Mouse (Mus musculus) lung, embryonic 14.5 days (tissue): ENCODE results near the gene Ier3. TPM values are rescaled to one million over a fixed set of nuclear protein-coding genes. Genes with fewer than 3 reads are reported as not detected.

ENCODE experiments used
- ATAC-seq: fragments of 200-750 bp; cut with Nextera tagmentation; 2 replicates; pipeline ENCODE4 v1.8.0; 2017; ENCODE audit warnings: mild to moderate bottlenecking, moderate TSS enrichment, moderate library complexity; ENCODE audit not compliant: insufficient read depth
- DNase-seq: peaks from one replicate; pipeline ENCODE4 v3.0.0-alpha.2; 2015
- H3K27ac ChIP-seq: fragments of 300-500 bp; sonication (generic); 2 replicates; pipeline ENCODE4 v1.5.1; 2014; ENCODE audit warnings: low read depth, mild to moderate bottlenecking, moderate library complexity
- H3K27me3 ChIP-seq: fragments of 300-500 bp; sonication (generic); 2 replicates; pipeline ENCODE4 v1.6.1; 2014; ENCODE audit warnings: low read length, control low read depth; ENCODE audit not compliant: insufficient read depth
- H3K36me3 ChIP-seq: fragments of 300-500 bp; sonication (generic); 2 replicates; pipeline ENCODE4 v1.6.1; 2014; ENCODE audit warnings: control low read depth; ENCODE audit not compliant: insufficient read depth
- H3K4me1 ChIP-seq: fragments of 300-500 bp; sonication (generic); 2 replicates; pipeline ENCODE4 v1.6.1; 2014; ENCODE audit warnings: antibody characterized with exemption, control low read depth; ENCODE audit not compliant: insufficient read depth
- H3K4me2 ChIP-seq: fragments of 300-500 bp; sonication (generic); 2 replicates; pipeline ENCODE4 v1.6.1; 2014; ENCODE audit warnings: mild to moderate bottlenecking
- H3K4me3 ChIP-seq: fragments of 300-500 bp; sonication (generic); 2 replicates; pipeline ENCODE4 v1.5.1; 2014; ENCODE audit warnings: low read depth, low read length
- H3K9ac ChIP-seq: fragments of 300-500 bp; sonication (generic); 2 replicates; pipeline ENCODE4 v1.6.1; 2014
- H3K9me3 ChIP-seq: fragments of 300-500 bp; sonication (generic); 2 replicates; pipeline ENCODE4 v1.6.1; 2016; ENCODE audit warnings: low read depth, low read length, control low read depth
- CTCF ChIP-seq: IDR thresholded peaks from 2 replicates; pipeline ENCODE4 v1.5.1; 2016; ENCODE audit warnings: antibody characterized with exemption, low read depth
- WGBS: fragments of 180-500 bp; shearing (Covaris S2); extraction: QIAGEN DNeasy Blood & Tissue Kit; methylation state at CpG from one replicate; pipeline ENCODE4 v1.1.7; 2014; 5-methylcytosine and 5-hydroxymethylcytosine counted together
- polyA plus RNA-seq: library from polyadenylated mRNA; unstranded; fragments of >200 nt; fragmentation: Nextera tagmentation; extraction: Ambion mirVana; gene quantifications from 2 replicates; pipeline ENCODE4 v1.2.1, GENCODE M21; 2014

Ier3 gene
- polyA plus RNA-seq, 1 experiment from 2014 or later = 5.0 TPM

DNA sequence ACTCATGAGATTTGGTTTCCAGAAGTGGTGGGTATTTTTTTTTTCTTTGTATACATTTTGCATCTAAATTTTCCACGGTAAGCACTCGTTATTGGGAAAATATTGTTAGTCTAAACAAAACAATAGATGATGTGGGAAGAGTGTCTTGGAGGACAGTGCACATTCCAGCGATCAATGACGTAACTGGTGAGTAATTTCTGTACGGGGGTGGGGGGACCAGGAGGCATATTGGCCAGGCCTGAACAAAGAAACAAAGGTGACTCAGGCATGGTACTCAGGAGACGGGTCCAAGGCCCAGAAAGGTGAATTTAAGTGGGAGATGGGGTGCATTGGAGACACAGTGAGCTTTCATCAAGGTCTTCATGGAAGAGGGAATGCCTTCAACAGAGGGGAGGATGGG lies 25.8 kb upstream of the Ier3 start:
- no peak overlapping the region for H3K4me2 ChIP-seq
- no peaks in the 10 kb centered on the region for H3K36me3 ChIP-seq
- H3K4me3 ChIP-seq = no peak overlapping the region
- no peak overlapping the region for H3K9ac ChIP-seq
- no peaks in the 10 kb centered on the region for H3K4me1 ChIP-seq
- no peak overlapping the region for H3K27ac ChIP-seq
- no peaks in the 10 kb centered on the region for H3K9me3 ChIP-seq
- 72% methylated on average over 6 of the region's 6 CpGs for WGBS
- H3K27me3 ChIP-seq = no peaks in the 10 kb centered on the region
- DNase-seq (no peak), ATAC-seq (no peak)
- no peak for TF ChIP-seq CTCF

DNA sequence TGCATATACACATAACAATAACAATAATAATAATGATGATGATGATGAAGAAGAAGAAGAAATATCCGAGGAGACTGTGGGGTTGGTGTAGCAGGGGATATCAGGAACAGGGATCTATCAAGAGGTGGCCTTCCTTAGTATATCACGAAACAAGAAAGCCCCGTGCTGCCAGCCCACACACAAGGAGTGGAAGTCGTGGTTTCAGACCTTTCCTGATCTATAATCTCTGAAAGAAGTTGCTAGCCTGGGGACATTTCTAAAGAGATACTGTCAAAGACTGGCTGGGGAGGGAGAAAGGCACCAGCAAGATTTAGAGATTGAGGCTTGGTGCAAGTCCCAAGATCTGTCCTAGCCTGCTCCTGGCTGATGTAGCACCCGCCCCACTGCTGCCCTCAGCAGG lies 24.6 kb upstream of the Ier3 start:
- TF ChIP-seq CTCF = no peak
- Histone ChIP-seq H3K36me3 (no peaks in the 10 kb centered on the region), H3K4me2 (no peak overlapping the region), H3K4me3 (no peak overlapping the region), H3K27ac (no peak overlapping the region), H3K27me3 (no peaks in the 10 kb centered on the region), H3K4me1 (no peaks in the 10 kb centered on the region), H3K9me3 (no peaks in the 10 kb centered on the region), H3K9ac (no peak overlapping the region)
- DNase-seq (no peak), ATAC-seq (no peak)
- 65% methylated on average over 5 of the region's 5 CpGs for WGBS

DNA sequence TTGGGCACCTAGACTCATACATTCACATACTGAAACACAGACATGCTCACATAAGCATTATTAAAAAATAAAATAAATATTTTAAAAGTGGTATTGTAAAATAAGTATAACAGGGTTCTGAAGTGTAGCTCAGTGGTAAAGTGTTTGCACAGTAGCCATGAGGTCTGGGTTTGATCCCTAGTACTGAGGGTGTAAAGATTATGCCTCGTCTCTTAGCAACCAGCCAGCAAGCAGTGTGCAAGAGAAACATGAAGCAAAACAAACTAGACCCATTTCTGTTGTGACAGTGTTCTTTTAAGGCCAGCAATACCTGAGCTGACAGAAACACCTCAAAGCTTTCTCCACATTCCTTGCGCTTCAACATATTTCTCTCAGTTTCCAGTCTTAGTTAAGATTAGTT lies 20.6 kb upstream of the Ier3 start:
- TF ChIP-seq CTCF = no peak
- 57% methylated on average over 2 of the region's 2 CpGs for WGBS
- ATAC-seq = 0 out of 2 replicates have a peak, but pooled peaks have one; percentile 41
- H3K27me3 ChIP-seq = no peaks in the 10 kb centered on the region
- no peaks in the 10 kb centered on the region for H3K9me3 ChIP-seq
- no peak overlapping the region for H3K27ac ChIP-seq
- no peak overlapping the region for H3K4me2 ChIP-seq
- H3K4me1 ChIP-seq = peaks cover 3% of the 10 kb centered on the region; the same call in 1 of the 2 replicates
- H3K9ac ChIP-seq = no peak overlapping the region
- H3K36me3 ChIP-seq = no peaks in the 10 kb centered on the region
- H3K4me3 ChIP-seq = no peak overlapping the region
- no peak for DNase-seq

- 20% methylated on average over 6 of the region's 6 CpGs for WGBS
- Histone ChIP-seq H3K27ac (peak overlapping the region; percentile 60; the same call in 1 of the 2 replicates), H3K36me3 (no peaks in the 10 kb centered on the region), H3K9ac (no peak overlapping the region), H3K4me3 (no peak overlapping the region), H3K4me2 (no peak overlapping the region), H3K9me3 (no peaks in the 10 kb centered on the region), H3K4me1 (peaks cover 3% of the 10 kb centered on the region; the same call in 1 of the 2 replicates), H3K27me3 (no peaks in the 10 kb centered on the region)
- no peak for TF ChIP-seq CTCF
- ATAC-seq (no peak; the same call in 1 of the 2 replicates), DNase-seq (peak; percentile 46)
Measured at GRCm38 (mm10) chr17:35803020-35803419, 18.5 kb upstream of the Ier3 start.

DNA sequence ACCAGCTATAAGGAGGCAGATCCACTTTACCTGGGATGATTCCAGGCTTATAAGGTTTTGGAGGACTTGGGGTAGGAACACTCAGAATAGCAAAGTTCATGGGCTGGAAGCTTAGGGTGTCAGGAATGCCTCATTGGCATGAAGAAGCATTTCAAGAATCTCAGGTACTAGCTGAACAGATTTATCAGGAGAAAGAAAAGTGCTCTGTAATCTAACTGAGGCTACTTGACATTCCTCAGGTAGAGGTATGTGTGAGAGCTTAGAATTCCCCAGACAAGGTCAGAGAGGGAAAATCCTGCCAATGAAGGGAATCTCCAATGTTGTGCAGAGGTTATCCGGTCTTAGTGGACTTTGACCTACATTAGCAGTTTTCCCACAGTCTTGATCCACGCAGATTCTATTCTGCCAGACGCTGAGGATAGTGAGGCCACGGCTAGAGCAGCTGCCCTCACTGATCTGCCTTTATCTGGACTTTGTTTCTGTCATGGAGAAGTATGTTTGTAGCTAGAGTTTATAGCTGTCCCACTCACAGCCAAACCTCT lies 17.6 kb upstream of the Ier3 start:
- Histone ChIP-seq H3K4me3 (no peak overlapping the region), H3K27me3 (no peaks in the 10 kb centered on the region), H3K9ac (no peak overlapping the region), H3K4me1 (peaks cover 3% of the 10 kb centered on the region; the same call in 1 of the 2 replicates), H3K9me3 (no peaks in the 10 kb centered on the region), H3K36me3 (no peaks in the 10 kb centered on the region), H3K4me2 (no peak overlapping the region), H3K27ac (peak overlapping the region; percentile 77)
- DNase-seq (peak; percentile 37), ATAC-seq (peak; percentile 36; the same call in 1 of the 2 replicates)
- no peak for TF ChIP-seq CTCF
- WGBS = 58% methylated on average over 4 of the region's 4 CpGs

DNA sequence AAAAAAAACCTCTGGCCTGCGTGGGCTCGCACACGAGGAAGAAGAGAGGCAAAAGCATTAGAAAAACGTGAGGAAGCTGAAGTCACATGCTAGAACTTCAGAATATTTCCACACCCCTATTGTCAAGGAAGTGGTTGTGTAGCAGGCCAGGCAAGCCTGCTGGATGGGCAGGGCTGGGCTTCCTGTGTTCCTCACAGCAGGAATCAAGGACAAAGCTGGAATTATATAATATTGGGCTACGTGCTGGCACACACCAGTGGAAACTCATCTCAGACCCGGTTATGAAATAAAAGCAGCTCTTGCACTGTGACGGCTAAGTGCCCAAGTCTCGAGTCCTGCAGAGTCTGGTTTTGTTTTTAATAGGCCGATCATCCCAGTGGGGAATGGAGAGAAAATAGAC lies 13.4 kb upstream of the Ier3 start:
- DNase-seq (peak; percentile 28), ATAC-seq (no peak)
- no peak for TF ChIP-seq CTCF
- H3K4me3 ChIP-seq = no peak overlapping the region
- H3K9me3 ChIP-seq = no peaks in the 10 kb centered on the region
- H3K27me3 ChIP-seq = no peaks in the 10 kb centered on the region
- no peak overlapping the region for H3K4me2 ChIP-seq
- H3K9ac ChIP-seq = no peak overlapping the region
- no peaks in the 10 kb centered on the region for H3K36me3 ChIP-seq
- 61% methylated on average over 9 of the region's 9 CpGs for WGBS
- 0 out of 2 replicates have a peak overlapping the region, but pooled peaks have one; percentile 2 for H3K27ac ChIP-seq
- H3K4me1 ChIP-seq = peaks cover 10% of the 10 kb centered on the region; the same call in 1 of the 2 replicates

DNA sequence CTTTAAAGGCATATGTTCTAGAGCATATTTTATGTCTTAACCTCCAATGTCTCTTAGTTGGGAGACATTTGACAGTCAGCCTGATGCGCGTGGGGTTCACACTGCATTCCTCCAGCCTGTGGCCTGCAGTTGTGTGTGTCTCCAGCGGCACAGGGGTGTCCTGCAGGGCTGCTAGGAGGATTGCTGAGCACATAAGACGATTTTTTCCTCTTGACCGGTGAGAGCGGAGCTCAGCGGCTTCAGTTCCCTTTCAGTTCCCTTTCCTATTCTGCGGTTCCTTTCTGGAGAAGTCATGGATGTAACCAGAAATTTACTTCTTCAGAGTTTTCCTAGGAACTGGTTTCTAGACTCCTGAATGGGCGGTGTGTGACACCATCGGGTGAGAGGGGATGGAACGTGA lies 12.1 kb upstream of the Ier3 start:
- no peak overlapping the region for H3K4me2 ChIP-seq
- peaks cover 18% of the 10 kb centered on the region for H3K4me1 ChIP-seq
- no peak overlapping the region for H3K27ac ChIP-seq
- no peaks in the 10 kb centered on the region for H3K36me3 ChIP-seq
- H3K27me3 ChIP-seq = no peaks in the 10 kb centered on the region
- TF ChIP-seq CTCF = no peak
- H3K9ac ChIP-seq = no peak overlapping the region
- no peak overlapping the region for H3K4me3 ChIP-seq
- ATAC-seq = no peak
- WGBS = 86% methylated on average over 11 of the region's 11 CpGs
- DNase-seq = no peak
- H3K9me3 ChIP-seq = no peaks in the 10 kb centered on the region
